Mouse (Mus musculus) frontal cortex, adult 2 months (tissue): ENCODE measurements at regions not wholly inside any gene's neighbourhood (a gene's known extent, or its start where the extent isn't known, plus 50 kb on each side); places are given as distances from the start of the nearest gene placed in this dataset.

Experiments used
- DNase-seq, 2 experiments: peaks; one replicate each; pipeline ENCODE4 v3.0.0; 2022; ENCODE audit warnings: low spot score in 1 of 2; ENCODE audit errors: extremely low spot score in 1 of 2

DNA sequence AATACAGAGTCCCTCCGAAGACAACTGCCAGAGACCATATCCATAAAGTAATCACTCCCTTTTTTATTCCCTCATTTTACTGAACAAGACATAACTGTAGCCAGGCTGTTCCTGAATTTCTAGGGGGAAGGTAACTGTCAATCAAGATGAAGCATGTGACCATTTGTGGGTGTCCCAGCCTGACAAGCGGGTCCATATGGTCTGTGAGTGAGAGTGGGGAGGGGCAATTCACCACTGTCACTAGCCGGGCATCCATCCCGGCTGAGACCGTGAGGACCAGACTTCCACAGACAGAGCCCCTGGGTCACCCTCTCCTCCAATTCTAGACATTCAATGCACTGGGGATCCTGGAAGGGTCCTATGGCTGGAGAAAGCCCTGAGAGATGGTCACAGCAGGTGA lies 54.6 kb downstream of the Gm11733 start:
- no peak for DNase-seq

DNA sequence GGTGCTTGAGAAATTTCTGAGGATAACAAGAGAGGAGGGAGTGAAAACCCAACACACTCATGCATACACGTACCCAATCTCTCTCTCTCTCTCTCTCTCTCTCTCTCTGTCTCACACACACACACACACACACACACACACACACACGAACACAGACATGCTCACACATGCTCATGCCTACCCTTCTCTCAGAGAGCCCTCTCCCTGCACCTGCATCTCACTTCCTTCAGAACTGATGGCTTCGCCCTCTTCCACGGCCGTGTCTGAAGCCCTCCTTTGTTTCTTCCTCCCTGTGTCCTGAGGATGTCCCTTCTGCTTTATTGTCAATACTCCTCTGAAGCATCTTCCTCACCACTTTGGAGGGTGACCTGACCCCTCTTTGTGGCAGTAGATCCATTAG lies 56.4 kb downstream of the Gm11733 start:
- no peak for DNase-seq

DNA sequence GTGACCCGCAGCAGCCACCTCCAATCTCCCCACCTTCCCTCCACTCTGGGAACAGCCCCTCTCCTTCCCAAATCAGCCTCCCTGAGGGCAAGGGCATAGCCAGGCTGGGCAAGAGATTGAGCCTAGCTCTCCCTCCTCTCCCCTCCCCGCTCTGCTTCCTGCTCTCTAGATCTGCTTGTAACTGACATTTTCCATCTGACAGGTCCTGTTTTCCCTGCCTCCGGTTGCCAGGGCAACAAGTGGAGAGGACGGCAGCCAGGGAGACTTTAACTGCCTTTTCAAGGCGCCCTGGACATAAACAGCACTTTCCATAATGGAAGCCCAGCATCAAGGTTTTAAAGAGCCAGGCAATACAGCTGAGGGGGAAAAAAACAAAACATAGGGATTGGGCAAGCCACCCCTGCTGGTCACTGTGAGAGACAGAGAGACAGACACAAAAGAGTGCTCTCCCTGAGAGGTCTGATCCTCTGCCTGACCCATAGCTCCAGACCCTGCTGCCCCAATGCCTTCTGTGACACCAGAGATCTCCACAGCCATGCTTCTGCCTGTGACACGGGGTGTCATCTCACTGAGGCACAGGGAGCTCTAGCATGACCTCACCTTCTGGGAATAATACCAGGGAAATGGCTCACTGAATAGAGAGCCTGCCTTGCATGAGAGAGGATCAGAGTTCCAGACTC lies 57.2 kb downstream of the Gm11733 start:
- peak; percentile 24 to 55 for DNase-seq

DNA sequence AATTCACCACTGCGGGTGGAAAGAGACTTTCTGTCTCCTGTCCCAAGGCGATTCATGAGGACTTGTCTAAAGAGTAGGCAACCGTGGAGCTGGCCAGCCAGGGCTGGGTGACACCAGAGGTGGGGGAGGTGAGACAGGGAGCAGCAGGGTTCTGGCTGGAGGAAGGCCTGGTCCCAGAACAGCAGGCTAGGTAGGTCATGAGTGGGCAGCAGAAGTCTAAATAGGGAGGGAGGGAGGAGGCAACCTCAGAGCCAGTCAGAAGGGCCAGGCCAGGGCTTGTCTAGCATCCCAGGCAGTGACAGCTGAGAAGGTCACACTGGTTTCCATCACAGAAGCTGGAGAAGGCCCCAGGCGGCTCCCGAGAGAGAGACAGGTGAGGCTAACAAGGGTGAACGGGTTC lies 59.0 kb downstream of the Gm11733 start:
- DNase-seq: no peak

DNA sequence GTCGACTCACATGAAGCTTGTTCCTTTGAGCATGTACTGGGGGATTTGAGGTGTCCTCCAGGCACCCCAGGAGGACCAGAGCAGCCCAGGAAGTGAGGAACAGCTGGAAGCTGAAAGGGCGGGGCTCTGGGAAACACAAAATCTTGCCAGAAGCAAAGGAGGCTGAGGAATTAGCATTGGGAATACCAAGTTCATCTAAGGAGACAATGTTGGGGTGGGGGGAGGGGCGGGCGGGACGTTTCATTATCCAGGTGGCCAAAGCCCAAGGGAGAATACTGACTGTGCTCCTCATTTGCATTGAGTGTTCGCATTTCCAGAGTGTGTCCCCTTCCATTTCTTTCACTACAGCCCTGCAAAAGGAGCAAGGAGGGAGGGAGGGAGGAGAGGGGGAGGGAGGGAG lies 60.3 kb downstream of the Gm11733 start:
- DNase-seq: no peak

DNA sequence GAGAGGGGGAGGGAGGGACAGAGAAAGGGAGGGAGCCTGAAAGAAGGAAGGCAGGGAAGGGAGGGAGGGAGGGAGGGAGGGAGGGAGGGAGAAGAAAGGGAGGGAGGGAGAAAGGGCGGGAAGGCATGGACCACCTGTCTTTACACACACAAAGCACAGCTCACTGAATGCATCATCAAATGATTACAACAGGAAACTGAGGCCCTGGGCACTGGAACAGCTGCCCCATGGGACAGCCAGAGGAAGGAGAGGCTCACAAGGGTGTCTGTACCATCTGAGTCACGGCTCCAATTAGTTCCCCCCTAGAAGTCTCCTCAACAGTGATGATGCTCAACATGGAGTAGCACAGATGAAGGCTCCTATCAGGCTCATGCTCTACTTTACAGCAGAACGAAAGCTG lies 60.8 kb downstream of the Gm11733 start:
- no peak for DNase-seq

DNA sequence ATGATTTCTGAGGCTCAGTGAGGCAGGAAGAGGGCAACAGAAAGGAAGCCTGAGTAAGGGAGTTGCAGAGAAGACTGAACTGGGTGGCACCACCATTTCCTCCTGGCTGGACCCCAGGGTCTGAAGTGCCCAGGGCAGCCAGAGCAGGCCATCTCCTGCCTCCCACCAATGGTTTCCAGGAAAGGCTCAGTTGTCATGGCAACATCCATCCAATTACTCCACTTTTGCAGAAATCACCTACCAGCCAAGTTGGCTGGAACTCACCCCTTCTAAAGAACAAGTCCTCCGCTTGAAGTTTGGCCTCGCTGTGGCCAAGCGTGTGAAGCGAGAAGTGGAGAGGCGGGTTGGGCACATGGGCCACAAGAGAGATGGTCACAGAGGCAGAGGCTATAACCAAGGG lies 67.8 kb downstream of the Gm11733 start:
- peak; percentile 39 to 66 for DNase-seq

DNA sequence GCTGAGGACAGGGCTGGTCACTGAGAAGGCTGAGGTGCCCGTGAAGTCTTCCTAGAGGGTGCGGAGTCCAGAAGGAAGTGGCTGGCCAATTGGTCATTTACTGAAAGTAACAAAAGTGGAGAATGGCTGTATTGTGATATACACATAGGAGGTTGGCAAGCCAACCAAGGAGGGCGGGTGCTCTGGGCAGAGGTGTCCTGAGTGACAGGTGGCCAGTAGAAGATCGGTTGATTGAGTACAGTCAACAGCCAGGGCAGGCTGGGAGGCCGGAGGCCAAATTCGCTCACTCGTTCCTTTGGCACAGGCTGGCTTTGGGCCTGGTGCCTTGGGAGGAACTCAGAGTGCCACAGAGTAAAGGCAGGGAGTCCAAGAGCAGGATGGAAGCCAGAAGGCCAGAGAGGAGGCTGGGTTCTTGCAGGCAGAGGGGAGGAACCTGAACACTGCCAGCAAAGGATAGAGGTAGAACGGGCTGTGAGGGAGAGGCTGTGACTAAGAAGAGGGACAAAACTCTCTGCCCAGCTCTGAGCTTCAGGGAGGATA lies 68.3 kb downstream of the Gm11733 start:
- no peak for DNase-seq

DNA sequence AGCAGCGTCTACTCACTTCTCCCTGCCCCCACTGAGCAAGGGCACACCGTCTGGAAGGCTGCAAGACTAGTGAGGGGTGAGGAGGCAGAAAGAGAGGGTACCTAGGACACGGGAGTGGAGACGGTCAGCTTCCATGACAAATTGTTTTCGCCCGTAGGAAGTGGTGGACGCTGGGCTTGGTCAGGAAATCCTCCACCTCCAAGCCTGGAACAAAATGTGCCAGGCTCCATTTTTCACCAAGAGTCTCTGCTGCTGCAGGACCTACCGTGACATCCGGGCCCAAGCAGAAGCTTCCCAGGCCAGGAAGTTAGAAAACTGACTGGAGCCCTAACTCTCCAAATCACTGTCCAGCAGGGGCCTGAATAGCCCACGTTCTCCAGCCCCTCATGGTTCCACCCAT lies 69.9 kb downstream of the Gm11733 start:
- DNase-seq: no peak

DNA sequence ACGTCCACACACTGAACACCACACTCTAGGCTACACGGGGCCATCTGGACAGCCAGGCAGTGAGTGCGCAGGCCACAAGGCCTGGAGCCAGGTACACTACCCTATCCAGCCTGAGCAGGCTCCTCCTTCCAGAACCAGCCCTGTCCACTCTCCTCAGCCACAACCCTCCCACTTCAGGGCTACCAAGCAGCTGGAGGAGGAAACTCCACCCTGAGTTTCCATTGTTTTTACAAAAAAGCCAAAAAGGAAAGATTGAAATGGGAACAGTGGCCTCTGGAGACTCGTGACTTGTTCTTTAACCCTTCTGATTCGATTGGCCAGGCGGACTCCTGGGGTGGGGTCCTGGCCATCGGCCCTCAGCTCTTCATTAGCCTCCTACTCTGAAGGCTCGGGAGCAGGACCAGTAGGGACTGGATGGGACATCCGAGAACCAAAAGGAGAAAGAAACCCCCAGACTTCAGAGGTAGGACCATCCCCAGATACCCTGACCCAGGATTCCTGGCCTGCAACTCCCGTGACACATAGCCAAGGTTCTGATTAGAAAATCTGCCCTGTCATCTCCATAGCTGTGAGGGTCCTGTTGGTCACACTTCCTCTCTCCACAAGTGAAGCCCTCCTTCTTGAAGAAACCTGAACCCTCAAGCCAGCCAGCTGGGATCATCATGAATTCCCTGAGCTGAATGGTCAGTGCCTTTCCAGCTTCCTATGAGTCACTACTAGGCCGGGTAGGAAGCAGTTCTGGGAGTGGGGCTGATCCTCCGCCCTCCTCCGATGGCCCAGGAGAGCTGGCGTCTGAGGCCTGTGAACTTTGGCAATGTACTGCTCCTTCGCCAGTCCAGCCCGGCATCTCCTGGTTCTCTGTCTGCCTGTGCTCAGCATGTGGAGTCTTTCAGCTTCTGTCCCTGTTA lies 73.6 kb downstream of the Gm11733 start:
- DNase-seq: no peak

DNA sequence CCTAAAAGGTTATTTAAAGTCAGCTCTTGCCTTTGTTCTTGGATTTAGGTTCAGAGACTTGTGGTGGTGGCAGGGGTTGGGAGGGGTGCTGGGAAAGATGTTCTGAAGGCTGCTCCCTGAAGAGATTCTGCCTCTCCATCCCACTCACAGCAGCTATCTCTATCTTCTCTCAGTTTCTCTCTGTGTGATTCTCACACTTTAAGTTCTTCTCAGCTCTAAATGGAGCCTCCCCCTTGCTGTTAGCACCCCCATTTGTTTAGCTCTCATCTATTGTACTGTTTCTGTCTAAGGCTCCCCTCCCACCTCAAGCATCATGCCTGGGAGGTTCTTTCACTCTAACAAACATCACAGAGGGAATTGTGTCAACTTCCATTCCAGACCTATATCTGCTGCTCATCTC lies 75.7 kb downstream of the Gm11733 start:
- DNase-seq: peak; percentile 35 to 52

DNA sequence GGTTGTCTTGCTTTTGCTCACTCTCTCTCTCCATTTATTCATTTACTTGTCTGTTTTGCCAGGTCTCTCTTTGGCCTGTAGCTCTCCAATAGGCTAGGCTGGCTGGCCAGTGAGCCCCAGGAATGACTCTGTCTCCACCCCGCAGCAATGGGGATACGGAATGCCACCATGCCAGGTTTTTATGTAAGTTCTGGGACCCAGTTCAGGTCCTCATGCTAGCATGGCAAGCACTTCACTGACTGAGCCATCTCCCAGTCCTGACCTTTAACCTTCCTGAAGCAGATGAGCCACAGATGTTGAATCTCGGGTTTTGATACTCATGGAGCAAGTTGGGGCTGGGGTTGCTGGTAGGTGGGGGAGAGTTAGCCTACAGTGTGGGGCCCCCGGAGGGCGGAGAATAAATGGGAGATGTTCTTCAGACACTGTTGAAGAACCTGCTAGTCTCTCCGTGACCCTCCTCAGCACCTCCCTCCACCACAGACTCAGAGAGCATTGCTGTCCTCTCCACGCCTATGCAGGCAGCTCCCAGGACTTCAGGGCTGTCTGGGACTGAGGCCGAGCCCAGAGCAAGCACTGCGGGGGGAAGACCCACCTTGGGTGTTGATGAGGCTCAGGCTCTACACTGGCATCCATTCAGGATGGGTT lies 83.9 kb downstream of the Gm11733 start:
- DNase-seq: no peak

DNA sequence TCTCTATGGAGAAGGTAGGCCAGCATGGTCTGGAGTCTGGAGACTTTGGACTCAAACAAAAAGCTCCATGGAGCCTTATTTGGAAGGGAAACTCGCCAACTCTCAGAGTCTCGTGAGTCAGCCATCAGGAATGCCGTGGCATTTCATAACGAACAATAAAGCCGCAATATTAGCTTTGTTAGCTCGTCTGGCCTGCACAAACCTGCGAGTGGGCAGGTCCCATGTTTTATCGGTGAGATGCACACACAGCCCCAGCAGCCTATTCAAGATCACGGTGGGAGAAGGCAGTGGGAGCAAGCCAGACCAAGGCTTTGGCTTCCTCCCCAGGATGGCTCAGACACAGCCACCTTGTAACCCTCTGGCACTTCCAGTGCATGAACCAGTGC lies 84.4 kb downstream of the Gm11733 start:
- DNase-seq: no peak

DNA sequence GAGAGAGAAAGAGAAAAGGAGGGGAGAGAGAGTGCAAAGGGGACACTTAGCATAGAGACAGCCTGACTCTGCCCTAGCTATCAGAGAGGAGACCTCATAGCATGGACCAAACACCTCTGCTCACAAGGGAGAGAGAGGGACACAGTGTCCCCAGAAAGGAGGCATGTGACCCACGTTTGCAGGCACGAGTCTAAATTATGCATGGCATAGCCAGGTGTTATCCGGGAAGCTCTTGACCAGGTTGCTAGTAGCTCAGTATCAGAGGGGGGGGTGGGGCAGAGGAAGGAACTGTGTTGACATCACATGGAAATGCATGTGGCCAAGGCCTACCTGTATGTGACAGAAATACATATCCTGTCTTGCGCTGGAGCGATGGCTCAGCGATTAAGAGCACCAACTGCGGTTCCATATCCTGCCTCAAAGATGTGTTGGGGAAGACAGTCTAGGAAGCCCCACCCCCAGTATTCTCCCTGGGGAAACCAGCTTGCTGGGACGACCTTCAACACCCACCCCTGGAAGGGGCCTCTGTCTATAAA lies 84.5 kb upstream of the Tnrc6c start:
- DNase-seq: no peak

DNA sequence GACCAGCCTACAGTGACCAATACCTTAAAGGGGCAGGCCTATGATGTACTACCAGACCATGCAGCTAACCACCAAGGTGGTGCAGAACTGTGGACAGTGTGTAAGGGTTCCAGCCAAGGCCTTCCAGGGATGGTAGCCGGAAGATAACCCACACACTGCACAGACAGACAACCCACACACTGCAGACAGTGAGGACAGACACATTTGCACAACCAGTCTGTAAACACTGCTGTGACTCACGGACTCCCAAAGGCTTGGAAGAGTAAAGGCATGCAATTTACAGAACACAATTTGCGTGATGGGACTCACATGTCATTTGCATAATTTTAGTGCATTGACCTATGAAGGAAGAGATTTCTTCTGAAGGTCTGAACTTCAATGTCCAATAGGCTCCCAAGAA lies 82.2 kb upstream of the Tnrc6c start:
- no peak for DNase-seq

DNA sequence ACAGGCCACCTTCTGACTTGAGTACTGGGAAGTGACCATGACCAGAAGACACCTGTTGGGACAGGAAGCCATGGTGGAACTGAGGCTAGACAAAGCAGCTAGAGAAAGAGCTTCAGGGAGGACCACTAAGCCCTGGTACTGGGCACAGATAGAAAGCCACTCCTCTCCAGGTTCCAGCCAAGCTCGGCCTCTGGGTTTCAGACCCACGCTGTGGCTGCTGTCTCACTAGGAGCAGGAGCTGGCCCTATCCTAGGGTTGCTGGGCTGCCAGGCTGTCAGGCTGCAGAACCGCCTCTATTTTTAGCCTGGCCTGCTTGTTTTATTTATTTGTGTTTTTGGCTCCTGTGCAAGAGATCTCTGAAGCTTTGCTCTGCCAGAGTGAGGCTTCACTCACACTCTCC lies 79.4 kb upstream of the Tnrc6c start:
- peak; percentile 19 to 35 for DNase-seq

DNA sequence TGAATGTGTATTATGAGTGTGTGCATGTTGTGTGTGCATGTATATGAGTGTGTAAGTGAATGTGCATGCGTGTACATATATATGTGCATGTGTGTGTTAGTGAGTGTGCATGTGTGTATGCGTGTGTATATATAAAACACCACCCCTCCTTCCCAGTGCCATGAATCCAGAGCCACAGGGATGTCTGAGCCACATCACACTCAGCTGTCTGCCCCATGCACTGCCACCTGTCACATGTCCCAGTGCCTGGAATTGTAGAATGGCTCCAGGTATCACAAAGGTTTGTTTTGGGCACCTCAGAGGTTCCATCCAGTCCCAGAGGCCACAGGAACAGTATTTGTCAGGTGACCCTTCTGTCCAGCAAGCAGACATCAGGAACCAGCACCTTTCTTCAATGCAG lies 75.0 kb upstream of the Tnrc6c start:
- DNase-seq: no peak

DNA sequence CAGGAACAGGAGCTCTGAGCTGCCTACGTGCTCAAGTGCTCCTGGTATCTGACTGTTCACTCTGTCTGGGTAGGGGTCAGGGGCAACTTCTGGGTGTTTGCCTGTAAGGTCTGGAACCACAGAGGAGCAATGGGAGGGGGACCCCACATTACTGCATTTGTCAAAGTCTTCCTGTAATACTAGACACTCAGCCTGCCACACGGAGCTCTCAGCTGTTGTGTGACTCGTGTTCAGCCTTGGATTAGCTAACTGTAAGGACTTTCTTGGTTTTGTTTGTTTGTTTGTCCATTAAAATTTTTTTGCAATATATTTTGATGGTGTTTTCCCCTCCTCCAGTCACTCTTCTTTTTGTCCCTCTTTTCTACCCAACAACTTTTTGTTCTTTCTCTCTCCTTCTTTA lies 74.4 kb upstream of the Tnrc6c start:
- DNase-seq: no peak

DNA sequence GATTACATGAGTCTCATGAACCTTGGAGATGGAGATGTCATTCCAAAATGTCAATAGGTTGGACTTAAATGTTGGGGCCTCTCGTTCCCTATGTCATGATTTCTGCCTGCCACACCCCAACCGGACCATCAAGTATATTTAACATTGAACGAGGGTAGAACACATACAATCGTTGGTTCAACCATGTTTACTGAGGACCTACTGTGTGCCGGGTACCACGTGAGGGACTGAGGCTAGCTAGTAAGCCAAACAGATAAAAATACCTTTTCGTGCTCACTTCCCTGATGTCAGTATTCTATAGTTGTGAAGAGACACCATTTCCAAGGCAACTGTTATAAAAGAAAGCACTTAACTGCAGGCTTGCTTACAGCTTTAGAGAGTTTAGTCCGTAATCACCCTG lies 70.6 kb upstream of the Tnrc6c start:
- DNase-seq: no peak

DNA sequence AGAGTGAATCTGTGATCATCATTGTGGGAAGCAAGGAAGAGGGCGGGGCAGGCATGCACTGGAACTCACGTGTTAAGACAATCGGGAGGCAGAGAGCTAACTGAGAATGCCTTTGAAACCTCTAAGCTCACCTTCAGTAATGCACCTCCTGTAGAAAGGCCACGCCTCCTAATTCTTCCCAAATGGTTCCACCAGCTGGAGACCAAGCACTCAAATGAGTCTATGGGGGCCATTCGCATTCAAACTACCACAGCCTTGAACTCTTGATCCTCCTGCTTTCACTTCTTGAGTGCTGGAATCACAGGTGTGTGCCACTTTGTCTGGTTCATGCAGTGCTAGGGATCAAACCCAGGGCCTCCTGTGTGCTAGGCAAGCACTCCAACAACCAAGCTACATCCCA lies 68.5 kb upstream of the Tnrc6c start:
- no peak for DNase-seq

DNA sequence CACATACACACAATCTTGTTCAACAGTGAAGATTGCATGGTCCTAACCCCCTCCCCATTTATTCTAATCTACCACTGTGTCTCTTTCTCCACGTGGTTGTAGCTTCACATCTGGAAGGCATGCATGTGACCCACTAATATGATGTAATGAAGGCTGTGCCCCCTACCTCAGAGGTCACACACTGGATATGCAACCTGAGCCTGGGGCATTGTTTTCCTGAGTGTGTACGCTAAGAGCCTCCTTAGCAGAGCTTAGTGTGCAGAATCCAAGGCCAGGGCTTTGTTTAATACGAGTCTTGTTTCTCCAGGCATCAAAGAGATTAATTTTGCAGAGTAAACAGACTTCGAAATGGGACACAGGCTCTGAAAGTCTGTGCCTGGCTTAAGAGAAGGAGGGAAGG lies 68.0 kb upstream of the Tnrc6c start:
- no peak for DNase-seq
